Mouse (Mus musculus): ENCODE measurements at regions not wholly inside any gene's neighbourhood (a gene's known extent, or its start where the extent isn't known, plus 50 kb on each side); places are given as distances from the start of the nearest gene placed in this dataset.

DNA sequence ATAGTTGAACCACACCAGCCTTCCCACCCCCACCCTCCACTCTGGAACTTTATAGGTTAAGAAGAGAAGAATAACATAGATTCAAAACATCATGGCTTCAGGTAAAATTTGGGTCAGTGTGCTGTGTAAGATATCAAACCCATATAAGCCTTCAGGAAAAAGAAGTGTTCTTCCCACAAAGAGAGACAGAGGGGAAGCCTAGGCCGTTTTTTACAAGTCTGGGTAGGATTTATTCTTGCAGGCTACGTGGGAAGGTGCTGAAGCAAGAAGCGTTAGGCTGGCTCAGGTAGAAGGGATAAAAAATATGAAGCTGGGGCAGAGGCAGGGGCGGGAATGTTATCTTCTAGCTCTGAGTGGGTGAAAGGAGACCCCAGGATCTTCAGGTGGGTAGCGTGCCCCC, 87.5 kb downstream of the Sox9 start:
- no peak for TF ChIP-seq CTCF (conservative IDR thresholded peaks at IDR 0.05)
- H3K4me3 ChIP-seq = no peak overlapping the region
- H3K27ac ChIP-seq = no peak overlapping the region
- DNase-seq (ENCODE audit: low spot score in 2 of 2) = no peak

DNA sequence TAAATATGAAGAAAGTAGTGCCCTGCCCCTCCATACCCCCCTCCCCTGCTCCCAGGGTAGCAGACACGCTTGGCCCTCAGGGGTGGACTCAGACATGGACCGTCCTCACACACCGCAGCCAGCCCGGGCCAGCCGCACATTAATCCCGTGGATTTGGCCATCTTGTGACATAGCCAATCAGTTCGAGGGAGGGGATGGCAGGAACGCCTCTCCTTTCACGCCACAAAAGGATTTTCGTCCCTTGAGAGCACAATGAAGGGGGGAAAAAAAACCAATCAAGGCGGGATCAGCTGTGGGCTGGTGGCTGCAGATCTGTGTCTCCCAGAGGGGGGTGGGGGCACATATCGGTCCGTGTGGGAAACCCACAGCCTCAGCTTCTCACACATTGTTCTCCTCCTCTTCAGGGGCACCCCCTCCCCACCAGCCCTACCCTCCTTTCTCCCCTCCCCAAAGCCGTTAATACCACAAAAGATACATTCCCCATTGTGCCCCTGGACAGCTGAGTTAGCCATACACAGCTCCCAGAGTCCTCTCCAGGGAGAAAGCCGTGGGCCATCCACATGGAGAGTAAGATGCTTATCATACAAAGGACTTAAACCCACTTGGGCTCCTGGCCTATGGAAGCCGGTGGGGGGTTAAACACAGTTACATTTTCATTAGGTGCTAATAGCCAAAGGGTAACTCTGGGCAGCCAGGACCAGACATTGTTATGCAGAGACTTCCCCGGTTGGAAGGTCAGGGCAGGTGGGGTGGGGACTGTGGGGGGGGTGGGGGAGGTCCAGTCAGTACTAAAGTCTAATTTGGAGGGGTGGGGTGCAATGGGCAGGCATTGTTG, 88.4 kb downstream of the Sox9 start:
- H3K4me3 ChIP-seq = peak overlapping the region; percentile 33
- DNase-seq (ENCODE audit: low spot score in 2 of 2) = no peak
- TF ChIP-seq CTCF (conservative IDR thresholded peaks at IDR 0.05) = no peak
- no peak overlapping the region for H3K27ac ChIP-seq

DNA sequence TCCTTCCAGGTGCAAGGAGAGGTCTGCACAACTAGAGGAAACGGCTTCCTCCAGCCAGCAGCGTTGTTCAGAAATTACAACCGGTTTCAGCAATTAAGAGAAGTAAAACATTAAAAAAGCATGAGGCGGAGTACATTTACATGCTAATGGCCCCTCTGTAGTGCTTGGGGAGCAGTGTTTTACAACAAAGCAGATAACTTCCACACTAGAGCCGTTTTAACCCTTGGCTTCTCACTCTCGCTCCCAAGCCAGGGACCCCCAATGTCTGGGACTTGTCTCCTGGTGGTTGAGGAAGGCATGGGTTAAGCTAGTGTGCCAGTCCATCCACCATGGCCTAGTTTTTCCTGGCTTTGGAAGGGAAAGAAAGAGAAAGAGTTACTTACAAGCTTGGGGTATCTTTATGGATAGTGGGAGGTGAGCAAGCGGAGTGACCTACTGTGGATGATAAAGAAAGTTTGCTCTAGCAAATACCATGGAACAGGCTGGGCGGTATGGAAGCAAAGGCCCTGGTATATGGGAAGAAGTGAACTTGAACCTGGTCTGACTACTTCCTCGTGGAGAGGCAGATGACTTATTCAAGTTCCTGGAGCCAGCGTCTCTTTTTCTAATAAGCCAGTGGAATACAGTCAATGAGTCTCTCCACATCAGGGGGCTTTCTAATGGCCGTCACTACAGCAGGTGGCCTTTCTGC, 90.8 kb downstream of the Sox9 start:
- Histone ChIP-seq H3K4me3 (no peak overlapping the region), H3K27ac (peak overlapping the region; percentile 33; the same call in 1 of the 2 replicates)
- DNase-seq (ENCODE audit: low spot score in 2 of 2) = no peak
- no peak for TF ChIP-seq CTCF (conservative IDR thresholded peaks at IDR 0.05)

DNA sequence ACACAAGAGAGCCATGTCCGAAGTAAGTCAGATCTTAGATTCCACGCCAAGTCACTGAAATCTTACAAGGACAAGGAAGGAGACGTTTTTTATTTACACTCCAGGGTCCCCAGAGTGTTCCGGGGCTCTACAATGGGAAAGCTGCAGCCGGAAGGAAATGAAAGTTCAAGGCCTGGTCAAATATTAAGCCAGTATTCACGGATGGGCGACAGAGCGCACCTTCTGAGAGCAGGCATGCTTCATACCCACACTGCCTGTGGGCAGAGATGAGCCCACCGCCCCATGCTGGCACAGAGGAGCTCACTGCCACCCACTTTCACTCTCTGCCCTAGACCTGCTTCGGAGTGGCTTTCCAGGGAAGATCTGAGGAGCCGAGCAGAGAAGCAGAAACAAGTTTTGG, 92.2 kb downstream of the Sox9 start:
- Histone ChIP-seq H3K4me3 (no peak overlapping the region), H3K27ac (no peak overlapping the region)
- no peak for DNase-seq (ENCODE audit: low spot score in 2 of 2)
- no peak for TF ChIP-seq CTCF (conservative IDR thresholded peaks at IDR 0.05)

DNA sequence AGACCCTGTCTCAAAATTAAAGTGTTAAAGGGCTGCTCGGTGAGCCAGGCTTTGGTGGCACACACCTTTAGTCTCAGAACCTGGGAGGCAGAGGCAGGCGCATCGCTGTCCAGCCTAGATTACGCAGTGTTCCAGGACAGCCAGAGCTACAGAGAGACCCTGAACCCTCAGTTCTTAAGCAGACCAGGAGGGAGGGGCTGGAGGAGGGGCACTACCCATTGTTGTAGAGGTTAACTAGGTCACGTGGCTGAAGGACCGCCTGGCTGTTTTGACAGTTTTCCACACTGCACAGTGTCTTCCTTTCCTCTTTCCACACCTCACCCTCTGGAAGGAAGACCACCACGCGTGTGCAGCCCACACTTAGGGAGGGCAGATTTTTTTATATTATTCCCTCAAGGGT, 94.2 kb downstream of the Sox9 start:
- TF ChIP-seq CTCF (conservative IDR thresholded peaks at IDR 0.05) = no peak
- DNase-seq (ENCODE audit: low spot score in 2 of 2) = no peak
- H3K4me3 ChIP-seq = no peak overlapping the region
- no peak overlapping the region for H3K27ac ChIP-seq

DNA sequence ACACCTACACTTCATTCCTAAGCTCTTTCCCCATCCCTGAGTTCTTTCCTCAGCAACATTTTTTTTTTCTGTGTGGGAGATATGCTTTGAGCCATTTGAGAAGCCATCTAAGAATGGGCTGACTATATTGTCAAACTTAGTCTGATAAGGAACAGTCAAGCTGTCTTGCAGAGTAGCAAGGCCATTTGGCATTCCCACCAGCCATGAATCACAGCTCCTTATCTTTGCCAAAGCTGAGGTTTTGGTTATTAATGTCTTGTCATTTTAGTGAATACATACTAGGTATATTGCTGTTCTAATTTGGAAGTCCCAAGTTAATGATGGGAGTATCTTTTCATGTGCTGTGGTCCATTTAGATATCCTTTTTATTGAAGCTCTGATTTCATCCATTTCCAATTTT, 96.4 kb downstream of the Sox9 start:
- no peak for TF ChIP-seq CTCF (conservative IDR thresholded peaks at IDR 0.05)
- no peak overlapping the region for H3K4me3 ChIP-seq
- DNase-seq (ENCODE audit: low spot score in 2 of 2) = no peak

DNA sequence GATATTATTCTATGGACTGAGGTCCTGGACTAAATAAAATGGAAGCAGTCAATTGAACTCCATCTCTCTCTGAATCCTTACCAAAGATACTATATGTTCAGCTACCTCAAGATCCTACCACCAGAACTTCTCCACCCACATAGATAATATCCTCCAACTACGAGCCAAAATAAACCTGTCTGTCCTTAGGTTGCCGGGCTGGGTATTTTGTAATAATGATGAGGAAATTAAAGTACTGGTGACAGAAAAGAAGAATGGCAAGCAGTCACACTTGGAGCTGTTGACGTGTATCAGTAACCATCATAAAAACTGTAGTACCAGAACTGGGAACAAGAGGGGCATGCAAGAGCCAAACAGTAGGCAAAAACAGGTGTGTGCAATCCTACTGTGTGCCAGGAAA, 98.7 kb downstream of the Sox9 start:
- H3K27ac ChIP-seq = no peak overlapping the region
- no peak for TF ChIP-seq CTCF (conservative IDR thresholded peaks at IDR 0.05)
- no peak for DNase-seq (ENCODE audit: low spot score in 2 of 2)
- no peak overlapping the region for H3K4me3 ChIP-seq

More for the DNA sequence above, 96.4 kb downstream of the Sox9 start:
- no peak overlapping the region for H3K27ac ChIP-seq

DNA sequence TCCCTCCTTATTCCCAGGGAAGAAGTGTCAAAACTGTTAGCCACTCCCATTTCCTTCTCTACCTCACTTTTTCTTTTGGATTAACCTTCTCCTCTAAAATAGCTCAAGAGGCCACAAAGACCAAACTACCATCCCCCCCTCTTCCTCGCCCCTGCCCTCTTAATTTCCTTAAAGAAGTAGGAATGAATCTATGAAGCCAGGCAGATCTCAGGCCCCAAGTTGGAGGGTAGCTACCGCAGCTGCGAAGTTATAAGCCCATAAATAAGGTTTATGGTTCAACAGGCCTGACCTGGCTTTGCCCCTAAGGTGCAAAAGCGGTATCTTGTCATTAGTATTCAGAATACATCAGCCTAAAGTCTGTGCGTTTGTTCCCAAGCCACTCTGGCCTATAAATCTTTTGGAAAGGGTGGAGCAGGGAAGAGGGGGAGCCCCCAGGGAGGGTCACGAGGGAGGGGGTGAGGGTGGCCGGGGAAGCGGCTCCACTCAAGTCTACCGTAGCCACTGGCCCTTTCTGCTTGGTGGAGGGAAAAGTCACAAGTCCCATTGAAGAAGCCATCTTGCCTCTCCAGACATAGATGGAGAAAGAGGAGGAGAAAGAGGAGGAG, 103.4 kb downstream of the Sox9 start:
- no peak overlapping the region for H3K4me3 ChIP-seq
- no peak for DNase-seq (ENCODE audit: low spot score in 2 of 2)
- no peak overlapping the region for H3K27ac ChIP-seq
- TF ChIP-seq CTCF (conservative IDR thresholded peaks at IDR 0.05) = no peak

DNA sequence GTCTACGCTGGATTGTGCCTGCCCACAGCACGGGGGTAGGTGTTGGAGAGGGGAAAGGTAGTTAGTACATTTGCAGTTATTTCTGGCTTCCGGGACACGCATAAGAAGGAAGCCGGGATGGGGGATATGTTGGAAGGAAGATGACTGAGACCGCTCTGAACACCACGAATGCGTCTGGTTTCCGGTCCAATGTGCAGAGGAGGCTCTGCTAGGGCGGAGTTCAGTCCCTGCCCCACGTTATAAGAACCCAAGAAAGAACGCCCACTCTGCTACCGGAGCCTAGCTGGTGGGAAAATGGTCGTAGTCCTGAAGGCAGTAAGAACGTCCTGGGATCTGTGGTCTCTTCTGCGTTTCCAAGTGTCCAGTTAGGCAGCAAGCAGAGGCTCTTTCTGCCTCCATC, 104.1 kb downstream of the Sox9 start:
- no peak for TF ChIP-seq CTCF (conservative IDR thresholded peaks at IDR 0.05)
- H3K27ac ChIP-seq = no peak overlapping the region
- no peak for DNase-seq (ENCODE audit: low spot score in 2 of 2)
- no peak overlapping the region for H3K4me3 ChIP-seq

DNA sequence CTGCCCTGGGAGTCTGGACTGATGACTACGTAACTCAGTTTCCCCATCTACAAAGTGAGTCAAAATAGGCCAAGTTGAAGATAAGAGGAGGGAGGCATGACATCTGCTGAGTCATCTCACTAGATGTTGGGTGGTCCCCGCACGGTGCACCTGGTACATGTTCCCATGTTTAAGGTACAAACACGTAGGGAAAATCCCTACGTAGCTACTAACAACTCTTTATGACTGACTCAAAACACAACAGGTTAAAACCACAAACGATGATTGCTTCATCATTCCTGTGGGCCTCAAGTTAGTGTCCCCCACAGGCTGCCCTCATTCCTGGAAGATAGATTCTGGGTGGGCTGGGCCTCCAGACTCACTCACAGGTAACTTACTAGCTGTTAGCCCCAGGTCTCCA, 107.7 kb downstream of the Sox9 start:
- no peak for DNase-seq (ENCODE audit: low spot score in 2 of 2)
- Histone ChIP-seq H3K4me3 (no peak overlapping the region), H3K27ac (no peak overlapping the region)
- TF ChIP-seq CTCF (conservative IDR thresholded peaks at IDR 0.05) = no peak

DNA sequence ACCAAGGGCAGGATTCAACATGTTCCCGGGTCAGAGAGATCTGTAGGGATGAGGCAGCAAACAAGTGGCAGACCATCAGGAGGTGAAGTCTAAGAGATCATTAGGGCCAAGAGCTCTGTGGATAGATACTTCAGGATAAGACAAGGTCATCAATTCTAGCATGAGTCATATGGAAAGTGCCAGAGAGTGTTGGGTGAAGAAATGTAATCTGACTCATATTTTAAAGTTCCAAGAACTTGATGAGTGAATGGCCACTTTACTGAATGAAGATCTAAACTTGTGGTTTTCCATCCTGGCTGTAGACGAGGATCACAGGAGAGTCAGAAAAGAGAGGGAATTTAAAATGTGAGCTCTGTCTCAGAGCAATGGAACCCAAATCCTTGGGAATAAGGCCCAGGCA, 115.6 kb downstream of the Sox9 start:
- H3K27ac ChIP-seq = no peak overlapping the region
- H3K4me3 ChIP-seq = no peak overlapping the region
- DNase-seq (ENCODE audit: low spot score in 2 of 2) = no peak
- no peak for TF ChIP-seq CTCF (conservative IDR thresholded peaks at IDR 0.05)

DNA sequence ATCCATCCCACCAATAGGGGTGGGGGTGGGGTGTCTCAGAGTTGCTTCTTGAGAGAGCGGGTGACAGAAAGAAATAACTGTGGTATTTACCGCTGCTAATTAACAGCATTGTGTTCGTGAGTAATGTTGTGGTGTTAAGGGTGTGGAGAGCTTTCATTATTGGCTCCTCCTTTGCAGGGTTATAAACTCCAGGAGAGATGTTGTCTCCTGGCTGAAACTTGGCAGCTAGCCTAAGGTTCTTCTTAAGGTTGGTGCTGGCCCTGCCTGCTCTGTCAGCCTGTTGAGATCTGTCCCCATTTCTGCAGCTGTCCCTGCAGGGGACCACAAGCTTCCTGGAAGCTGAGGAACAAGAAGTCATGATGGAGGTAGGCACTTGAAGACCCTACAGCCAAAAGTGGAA, 120.6 kb downstream of the Sox9 start:
- TF ChIP-seq CTCF (conservative IDR thresholded peaks at IDR 0.05) = no peak
- H3K4me3 ChIP-seq = no peak overlapping the region
- DNase-seq (ENCODE audit: low spot score in 2 of 2) = no peak
- no peak overlapping the region for H3K27ac ChIP-seq

DNA sequence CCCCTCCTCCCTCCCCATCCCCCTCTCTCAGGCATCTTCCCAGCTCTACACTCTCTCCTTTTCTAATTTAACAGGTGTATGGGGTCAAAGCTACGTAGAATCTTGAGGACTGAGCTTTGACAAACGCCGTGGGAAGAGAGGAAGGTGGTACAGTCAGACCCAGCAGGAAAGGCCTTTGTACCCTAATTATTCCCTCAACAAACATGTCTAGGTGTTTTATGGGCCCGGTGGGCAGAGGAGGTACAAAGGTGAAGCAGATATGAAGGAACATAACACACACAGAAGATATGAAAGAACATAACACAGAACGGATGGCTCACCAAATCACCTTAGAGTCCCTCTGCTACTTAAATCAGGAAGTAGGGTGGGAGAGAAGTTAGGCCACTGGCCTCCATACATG, 128.3 kb downstream of the Sox9 start:
- no peak overlapping the region for H3K4me3 ChIP-seq
- no peak for DNase-seq (ENCODE audit: low spot score in 2 of 2)
- TF ChIP-seq CTCF (conservative IDR thresholded peaks at IDR 0.05) = no peak
- H3K27ac ChIP-seq = no peak overlapping the region
